Mouse (Mus musculus): Measurements from ENCODE around the gene Spaca4.
A peak's percentile ranks its signal among the peaks of the same experiment; 100 is the strongest.

Spaca4 gene

DNA sequence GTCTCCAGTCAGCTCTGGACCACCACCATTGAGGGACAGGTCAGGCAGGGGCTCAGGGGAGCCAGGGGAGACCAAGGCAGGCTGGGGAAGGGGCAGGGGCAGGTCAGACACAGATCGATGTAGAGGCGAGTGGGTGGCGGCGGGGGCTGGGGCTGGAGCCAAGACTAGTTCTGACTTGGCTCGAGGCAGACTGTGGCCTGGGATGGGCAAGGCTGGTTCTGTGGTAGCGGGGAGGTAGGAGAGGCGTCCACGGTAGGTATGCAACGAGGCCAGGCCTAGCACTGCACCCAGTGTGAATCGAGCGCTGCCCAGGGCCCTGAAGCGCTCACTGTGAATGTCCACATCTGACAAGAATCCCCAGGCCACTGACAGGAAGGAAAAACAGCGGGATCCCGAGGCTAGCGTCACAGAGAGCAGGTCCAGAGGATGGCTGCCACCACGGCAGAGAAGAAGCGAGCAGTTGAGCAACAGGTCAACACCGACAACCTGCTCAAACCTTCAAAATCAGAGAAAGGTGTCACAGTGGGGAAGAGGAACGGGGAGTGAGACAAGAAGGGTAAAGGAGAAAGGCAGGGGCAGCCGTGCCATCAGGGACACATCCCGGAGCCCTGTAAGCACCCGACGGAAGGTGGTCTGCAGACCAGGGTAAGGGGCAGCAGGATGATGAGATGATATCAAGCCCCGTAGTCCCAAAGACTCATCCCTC lies 14.1 kb downstream of the Spaca4 start:
- no peak for DNase-seq

DNA sequence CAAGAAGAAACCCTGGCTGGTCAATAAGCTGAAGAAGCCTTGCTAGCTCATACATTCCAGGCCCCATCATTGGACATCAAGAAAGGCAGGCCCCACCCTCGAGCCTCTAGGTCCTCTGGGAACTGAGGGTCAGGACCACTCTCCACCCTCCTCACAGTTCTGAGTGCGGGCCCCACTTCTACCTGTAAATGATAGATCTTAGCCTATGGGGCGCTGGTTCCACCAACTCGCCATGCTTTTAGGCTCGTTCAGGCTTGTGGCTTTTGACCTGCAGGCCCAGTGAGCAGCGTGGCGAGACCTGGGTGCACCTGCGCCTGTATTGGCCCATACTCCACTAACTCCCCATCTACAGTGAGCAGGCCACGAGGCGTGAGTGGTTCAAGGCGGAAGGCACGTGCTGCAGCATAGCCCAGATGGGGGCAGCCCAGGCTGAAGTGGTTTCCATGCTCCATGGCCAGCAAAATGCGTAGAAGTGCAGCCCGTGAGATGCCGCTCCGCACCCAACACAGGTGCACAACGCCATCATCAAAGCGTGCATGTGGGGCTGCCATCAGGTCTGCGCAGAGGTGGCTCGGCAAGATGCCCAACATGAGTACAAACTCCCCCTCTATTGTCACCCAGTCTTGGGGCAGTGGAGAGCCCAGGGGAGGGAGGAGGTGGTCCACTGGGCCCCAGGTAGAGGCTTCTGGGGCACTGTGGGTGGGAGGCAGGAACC lies 15.0 kb downstream of the Spaca4 start:
- no peak for DNase-seq

DNA sequence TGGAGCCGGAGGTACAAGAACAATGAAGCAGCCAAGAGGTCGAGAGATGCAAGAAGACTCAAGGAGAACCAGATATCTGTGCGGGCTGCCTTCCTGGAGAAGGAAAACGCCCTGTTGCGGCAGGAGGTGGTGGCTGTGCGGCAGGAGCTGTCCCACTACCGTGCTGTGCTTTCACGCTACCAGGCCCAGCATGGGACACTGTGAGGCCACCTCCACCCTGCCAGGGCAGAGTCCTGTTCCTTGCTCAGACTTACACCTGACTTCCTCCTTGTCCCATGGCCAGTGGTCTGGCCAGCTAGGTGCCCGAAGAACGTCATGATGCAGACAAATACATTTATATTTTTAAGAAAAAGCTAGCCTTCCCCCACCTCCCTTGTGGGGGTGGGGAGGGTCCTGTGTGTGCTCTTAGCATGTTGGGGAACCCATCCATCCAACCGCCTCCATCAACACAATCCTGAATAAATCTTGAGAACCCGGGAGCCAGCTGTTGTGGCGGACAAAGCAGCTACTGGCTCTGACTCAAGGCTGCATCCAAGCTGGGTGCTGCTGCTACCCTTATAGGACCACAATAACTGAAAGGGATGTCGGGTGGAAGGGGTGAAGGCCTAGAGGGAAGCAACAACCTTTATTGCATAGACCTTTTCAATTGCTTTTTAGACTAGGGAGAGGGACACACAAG lies 15.8 kb downstream of the Spaca4 start:
- DNase-seq, result no peak

DNA sequence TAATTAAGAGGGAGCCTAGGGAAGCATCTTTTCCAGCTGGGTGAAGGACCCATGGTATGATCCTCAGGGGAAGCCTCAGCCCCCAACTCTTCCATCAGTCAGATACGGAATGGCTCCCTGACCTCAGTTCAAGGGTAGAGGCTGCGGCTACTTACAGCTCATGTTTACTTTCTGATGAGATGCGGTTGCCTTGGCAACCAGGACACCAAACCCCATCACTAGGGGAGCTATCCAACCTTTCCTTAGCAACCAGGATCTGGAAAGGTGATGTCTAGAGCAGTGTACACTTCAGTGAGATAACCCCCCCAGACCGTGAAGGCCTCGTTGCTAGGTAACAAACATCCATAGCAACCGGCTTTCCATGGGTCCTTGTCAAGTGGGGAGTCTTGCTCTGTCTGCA lies 16.6 kb downstream of the Spaca4 start:
- no peak for DNase-seq

DNA sequence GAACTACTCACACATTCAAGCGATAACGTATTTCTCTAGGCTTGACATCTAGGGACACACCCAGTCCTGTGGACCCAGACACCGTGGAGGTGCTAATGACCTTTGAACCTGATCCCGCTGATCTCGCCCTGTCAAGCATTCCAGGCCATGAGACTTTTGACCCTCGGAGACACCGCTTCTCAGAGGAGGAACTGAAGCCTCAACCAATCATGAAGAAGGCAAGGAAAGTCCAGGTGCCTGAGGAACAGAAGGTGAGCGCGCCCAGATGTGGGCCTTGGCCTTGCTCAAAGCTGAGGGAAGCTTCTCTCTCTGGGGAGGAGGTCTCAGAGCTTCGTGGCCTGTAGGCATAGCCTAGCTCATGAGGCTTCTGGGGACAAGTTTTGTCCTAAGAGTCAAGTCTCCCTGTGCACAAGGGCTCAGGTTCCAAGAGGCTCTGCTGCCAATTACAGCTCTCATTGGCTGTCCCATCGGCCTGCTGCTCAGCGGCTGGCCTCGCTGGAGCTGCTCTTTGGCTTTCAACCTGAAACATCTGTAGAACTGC lies 17.3 kb downstream of the Spaca4 start:
- peak in 1 of 2 experiments; percentile 25 for DNase-seq

DNA sequence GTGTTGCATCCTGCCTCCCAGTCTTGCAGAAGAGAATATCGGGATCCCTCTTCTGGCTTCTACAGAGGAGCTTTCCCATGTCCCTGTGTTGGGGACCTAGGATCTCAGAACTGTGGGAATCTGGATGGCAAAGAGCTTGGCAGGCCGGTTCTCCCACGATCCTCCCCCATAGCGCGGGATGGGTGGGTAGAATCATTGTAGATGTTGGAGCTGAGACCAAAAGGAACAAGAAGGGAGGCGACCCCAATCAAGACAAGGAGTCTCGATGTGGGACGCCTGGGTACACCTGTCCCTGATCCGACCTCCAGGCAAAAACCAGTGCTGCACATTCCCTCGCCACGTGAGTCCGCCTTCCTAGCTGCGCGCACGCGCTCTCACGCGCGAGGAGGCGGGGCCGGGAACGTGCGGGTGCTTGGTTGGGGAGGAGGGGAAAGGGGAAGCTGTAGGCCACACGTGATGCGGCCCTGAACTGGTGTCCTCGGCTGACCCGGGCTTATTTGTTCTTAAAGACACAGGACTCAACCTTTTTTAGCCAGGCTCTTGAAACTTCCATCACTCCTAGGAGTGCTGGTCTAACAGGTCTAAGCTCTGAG lies 18.1 kb downstream of the Spaca4 start:
- DNase-seq, result peak; percentile 91 to 92

DNA sequence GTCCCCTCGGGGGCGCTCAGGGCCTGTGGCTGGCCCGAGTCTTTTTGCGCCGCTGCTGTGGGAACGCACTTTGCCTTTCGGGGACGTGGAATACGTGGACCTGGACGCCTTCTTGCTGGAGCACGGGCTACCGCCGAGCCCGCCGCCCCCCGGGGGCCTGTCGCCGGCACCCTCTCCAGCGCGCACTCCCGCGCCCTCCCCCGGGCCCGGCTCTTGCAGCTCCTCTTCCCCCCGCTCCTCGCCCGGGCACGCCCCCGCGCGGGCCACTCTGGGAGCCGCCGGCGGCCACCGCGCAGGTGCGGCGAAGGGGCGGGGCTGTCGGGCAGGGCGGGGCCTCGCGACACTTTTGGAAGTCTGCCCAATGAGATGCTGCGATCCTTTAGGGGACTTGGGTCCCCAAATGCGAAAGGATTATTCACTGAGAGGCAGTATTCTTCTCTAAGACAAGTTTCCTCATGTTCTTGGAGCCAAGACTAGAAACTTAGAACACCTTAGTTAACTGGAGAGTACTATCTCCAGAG lies 18.8 kb downstream of the Spaca4 start:
- peak; percentile 85 to 88 for DNase-seq

DNA sequence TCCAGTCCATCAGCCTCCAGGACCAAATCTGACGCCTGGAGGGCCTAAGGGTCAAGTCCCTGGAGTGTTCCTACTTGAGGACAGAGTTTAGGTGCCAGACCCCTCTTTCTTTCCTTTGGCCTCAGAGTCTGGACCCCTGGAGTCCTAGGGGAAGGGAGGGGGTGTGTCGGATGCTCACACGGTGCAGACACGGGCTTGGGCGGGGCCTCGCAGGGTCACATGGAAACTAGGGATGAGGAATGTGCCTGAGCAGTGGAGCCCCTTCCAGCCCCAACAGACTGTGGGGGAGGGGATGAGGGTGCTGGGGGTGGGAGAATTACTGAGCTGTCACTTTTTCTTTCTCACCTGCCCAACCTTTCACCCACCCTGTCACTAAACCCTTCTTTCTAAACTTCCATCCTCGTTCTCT lies 19.7 kb downstream of the Spaca4 start:
- peak in 1 of 2 experiments; percentile 56 for DNase-seq

DNA sequence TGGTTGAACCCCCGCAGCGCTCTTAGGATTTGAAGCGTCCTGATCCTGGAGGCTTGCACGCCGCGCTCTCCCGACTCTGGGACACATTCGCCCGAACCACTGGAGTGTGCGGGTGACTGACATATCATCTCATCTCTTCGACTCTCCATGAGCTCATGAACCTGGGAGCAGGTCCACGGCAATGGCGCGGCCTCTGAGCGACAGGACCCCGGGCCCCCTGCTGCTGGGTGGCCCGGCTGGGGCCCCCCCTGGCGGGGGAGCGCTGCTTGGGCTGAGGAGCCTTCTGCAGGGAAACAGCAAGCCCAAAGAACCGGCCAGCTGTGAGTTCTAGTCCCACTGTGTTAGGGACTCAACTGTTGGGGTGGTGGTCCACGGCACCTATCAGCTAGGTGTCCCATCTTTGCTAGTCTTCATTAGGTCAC lies 20.2 kb downstream of the Spaca4 start:
- no peak for DNase-seq

DNA sequence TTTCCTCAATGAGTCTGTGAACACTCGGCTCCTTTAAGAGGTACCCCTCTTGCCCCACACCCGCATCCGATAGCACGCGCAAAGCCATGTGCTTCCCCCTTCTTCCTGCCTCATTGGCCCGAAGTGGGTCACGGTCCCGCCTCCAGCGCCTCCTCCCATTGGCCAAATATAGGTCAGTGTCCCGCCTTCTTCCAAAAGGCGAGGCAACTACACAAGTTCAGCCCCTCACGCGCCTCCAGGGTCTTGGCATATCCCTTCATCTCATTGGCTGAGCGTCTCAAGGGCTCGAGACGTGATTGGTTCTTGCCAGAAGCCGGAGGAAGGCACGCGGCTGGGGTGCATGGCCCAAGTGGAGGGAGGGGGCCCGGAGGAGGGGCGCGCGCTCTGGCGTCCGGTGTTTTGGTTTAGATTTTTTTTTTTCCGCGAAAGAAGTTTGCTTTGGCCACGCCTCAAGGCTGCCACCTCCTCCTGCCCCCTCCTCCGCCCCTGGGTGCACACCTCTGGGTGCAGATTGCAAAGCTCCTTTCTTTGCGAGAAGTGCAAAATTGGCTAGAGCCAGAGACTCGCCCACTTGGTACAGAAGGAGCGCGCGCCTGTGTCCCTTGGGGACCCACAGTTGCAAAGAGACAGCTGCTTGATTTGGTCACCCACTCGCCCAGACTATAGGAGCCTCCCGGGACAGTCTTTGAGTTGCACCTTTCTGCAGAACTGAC lies 20.7 kb downstream of the Spaca4 start, which contains the start of gene Dbp:
Gene Dbp, plus strand, starts transcription at position 359 of the 713 bp plus-strand sequence.
- peak; percentile 93 to 98 for DNase-seq

DNA sequence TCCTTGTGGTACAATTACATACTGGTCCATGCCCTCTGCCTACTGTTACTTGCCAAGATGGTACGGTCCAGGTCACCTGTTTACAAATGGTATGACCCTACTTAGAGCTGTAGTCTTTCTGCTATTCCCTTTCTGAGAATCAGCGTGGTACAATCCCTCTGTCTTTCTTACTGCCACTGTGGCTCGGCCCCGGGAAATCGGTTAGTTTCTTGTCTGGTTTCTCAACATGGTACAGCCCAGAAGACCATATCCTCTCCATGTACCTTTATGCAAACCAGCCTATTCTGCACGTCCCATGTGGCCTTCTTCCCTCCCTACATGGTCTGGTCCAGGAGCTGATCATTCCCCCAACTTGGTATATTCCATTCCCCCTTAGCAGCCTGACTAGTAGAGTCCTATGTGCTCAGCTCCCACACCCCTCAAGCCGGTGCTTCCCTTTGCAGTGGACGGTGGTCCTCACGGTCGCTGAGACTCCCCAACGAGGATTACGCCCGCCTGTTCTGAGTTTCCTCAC lies 21.5 kb downstream of the Spaca4 start:
- peak in 1 of 2 experiments; percentile 51 for DNase-seq

DNA sequence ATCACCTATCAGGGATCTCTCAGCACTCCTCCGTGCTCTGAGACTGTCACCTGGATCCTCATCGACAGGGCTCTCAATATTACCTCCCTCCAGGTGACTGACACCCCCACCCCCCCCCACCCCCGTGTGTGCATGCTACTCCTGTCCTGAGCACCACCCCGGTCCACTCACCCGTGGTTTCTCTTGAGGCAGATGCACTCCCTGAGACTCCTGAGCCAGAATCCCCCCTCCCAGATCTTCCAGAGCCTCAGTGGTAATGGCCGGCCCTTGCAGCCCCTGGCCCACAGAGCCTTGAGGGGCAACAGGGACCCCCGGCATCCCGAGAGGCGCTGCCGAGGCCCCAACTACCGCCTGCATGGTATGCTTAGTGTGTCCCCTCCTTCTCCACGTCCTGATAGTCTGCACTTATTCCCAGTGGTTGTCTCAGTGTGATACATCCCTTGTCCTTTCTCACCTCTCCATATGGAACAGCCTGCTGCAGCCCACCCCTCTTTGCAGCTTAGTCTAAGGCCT lies 22.0 kb downstream of the Spaca4 start:
- no peak for DNase-seq

DNA sequence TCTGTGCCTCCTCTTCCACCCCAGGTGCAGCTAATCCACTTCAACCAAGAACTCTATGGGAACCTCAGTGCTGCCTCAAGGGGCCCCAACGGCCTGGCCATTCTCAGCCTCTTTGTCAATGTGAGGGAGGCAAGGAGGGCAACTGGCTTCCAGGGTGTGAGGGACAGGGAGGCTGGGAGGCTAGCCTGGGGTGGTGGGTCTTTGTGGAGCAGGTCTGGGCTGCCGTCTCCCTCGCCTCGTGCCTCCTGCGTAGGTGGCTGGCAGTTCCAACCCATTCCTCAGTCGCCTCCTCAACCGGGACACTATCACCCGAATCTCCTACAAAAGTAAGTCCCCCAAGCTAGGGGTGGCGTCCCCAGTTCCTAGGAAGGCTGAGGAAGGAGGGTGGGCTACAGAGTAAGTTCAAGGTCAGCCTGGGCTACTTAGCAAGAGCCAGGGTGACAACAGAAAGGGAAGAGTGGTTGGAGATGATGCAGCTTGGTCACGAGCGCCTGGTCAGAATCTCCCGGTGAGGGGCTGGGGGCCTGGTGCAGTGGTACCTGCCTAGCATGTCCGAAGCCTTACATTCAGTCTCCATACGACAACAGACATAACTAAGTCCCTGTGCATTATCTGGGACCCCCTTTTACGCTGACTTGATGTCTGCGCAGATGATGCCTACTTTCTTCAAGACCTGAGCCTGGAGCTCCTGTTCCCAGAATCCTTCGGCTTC lies 22.6 kb downstream of the Spaca4 start:
- DNase-seq, result no peak

DNA sequence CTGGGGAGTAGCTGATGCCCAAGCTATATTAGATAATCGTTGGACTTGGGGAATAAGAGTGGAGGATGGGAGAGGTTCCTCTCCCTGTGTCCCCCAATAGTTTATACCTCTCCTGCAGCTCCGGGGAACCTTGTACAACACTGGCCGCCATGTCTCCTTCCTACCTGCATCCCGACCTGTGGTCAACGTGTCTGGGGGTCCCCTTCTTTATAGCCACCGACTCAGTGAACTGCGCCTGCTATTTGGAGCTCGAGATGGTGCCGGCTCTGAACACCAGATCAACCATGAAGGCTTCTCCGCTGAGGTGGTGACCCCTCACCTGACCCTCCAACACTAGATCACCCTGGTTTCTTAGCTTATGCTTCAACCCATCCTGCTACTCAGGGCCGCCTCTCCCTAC lies 23.3 kb downstream of the Spaca4 start:
- DNase-seq, result no peak

DNA sequence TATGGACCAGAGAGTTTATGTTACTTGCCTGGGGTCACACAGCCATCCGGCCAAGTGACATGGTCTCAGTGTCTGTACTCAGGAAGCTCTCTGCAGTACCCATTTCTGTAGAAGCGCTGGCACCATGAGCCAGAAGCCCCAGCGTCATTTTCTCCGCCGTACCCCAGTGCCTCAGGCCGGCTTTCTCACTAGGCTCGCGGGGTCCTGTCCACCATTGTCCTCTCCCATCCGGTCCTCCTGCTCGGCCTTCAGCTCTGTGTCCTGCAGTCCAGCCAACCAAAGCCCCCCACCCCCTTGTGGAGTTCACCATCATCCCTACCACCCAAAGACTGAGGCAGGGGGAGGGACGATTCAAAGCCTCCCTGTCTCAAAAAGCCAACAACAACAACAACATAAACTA lies 24.0 kb downstream of the Spaca4 start:
- DNase-seq, result no peak

DNA sequence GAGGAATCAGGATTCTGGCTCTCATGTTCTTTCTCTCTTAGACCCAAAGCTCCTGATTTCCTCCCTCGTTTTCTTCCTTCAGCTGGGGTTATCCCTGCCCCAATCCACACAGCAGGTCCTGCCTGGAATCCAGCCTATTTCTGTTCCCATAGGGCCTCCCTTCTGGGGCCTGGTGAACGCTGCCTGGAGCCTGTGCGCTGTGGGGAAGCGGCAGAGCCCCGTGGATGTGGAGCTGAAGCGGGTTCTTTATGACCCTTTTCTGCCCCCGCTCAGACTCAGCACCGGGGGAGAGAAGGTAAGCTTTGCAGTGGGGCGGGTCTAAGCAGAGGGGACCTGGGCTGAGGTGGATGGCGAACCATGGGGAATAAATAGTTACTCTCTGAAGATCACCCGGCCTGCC lies 24.5 kb downstream of the Spaca4 start:
- DNase-seq, result no peak

DNA sequence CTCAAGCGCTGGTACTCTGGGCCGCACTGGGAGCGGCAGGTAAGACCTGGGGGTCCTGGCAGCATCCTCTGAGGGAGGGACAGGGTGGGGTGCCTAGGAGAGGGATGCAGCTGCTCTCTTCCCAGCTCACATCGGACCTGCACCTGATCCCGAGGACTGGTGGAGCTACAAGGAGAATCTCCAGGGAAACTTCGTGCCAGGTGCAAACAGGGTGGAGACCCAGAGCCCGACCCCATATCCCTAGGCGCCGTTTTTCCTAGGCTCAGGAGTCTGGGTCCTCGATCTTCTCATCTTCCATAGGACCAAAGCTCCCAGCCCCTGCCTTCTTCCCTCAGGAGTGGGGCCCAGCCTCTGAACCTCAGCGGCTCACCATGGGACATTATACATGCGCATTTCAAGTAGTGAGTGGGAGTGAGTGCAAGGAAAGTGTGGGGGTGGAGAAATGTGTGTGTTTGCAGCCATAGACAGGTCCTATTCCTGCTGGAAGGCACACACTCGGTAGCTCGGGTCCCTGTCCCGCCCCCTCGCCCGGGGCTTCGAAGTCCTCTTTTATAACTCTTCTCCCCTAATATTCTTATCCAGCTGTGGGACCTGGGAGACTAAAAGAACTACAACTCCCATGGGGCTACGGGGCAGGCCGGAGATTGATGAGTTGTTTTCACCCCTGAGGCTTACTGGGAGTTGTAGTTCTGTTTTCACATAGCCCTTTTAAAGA lies 25.2 kb downstream of the Spaca4 start:
- peak; percentile 53 to 73 for DNase-seq

DNA sequence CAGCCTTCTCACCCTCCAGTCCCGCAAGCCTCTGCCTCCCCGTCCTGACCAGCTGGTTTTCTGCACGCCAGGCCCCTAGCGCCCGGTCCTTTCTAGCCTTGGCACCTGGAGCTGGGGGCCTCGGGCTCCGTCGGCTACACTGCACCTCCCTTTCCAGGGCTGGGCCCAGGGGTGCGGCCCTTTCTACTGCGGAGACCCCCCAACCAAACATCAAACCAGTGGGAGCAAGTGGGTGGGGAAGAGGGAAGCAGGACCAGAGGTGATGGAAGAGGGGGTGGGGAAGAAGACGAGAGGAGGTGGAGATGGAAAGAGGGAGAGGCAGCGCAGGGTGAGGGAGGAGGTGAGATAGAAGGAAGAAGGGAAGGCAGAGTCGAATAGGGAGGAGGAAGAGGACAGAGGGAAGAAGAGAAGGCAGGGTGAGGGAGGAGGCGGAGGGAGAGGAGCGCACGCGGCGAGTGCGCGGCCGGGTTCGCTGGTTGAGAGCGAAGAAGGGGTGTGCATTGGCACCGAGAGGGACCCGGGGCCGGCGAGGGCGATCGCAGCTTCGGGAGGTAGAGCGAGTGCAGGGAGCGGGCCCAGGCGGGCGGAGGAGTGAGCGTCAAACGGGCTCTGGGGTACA lies 26.0 kb downstream of the Spaca4 start, which contains the start of gene Car11:
Gene Car11, plus strand, starts transcription at position 321 of the 619 bp plus-strand sequence.
- DNase-seq, result no peak

DNA sequence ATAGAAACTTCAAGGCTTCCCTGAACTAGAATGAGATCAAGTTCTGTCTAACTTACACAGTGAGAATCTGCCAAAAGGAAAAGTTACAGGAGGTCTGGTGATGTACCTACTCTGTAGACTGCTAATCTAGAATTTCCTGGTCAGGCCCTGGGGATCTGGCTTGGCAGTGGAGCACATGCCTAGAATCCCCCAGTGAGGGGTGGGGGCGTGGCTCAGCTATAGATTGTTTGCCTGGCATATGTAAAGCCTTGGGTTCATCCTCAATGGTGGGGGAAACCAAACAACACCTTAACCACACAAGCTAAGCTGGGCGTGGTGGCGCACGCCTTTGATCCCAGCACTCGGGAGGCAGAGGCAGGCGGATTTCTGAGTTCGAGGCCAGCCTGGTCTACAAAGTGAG lies 27.7 kb downstream of the Spaca4 start:
- DNase-seq, result no peak

DNA sequence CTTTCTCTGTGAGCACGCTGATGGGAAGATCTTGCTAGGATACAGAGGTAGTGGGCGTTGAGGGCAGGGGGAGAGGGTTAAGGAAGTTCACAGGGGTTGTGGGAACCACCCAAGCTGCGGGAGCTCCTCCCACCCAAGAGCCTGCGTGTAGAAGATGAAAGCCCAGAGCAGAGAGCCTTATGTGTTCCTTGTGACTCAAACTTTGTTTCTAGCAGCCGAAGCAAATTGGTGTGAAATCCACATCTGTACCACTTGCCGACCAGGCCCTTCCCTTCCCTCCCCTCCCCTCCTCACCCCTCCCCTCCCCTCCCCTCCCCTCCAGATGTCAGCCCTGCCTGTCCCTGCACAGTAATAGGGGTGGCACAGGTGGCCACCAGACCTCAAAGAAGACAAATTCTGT lies 30.5 kb downstream of the Spaca4 start:
- DNase-seq, result no peak
